Mouse (Mus musculus) megakaryocyte, adult 5-6 weeks (primary cell): Measurements from ENCODE around the gene Col16a1. TPM values are rescaled to one million over a fixed set of nuclear protein-coding genes. Genes with fewer than 3 reads are reported as not detected.

Source experiments
- ATAC-seq: 2 replicates; pipeline ENCODE4 v1.8.0; 2016; ENCODE audit warnings: mild to moderate bottlenecking, inconsistent platforms; ENCODE audit not compliant: poor library complexity, severe bottlenecking
- total RNA-seq, 2 experiments: library from RNA; stranded (forward) in 1 of 2; stranded (reverse) in 1 of 2; fragments of 153-499, 151-499 nt in 1 of 2; fragments of 221-1000, 200-1000 nt in 1 of 2; gene quantifications; 2 replicates each; pipeline versions ENCODE4 v1.2.3 to v1.2.4; 2015 to 2017

Gene Col16a1
- total RNA-seq, 2 experiments from 2014 or later, result not detected

DNA sequence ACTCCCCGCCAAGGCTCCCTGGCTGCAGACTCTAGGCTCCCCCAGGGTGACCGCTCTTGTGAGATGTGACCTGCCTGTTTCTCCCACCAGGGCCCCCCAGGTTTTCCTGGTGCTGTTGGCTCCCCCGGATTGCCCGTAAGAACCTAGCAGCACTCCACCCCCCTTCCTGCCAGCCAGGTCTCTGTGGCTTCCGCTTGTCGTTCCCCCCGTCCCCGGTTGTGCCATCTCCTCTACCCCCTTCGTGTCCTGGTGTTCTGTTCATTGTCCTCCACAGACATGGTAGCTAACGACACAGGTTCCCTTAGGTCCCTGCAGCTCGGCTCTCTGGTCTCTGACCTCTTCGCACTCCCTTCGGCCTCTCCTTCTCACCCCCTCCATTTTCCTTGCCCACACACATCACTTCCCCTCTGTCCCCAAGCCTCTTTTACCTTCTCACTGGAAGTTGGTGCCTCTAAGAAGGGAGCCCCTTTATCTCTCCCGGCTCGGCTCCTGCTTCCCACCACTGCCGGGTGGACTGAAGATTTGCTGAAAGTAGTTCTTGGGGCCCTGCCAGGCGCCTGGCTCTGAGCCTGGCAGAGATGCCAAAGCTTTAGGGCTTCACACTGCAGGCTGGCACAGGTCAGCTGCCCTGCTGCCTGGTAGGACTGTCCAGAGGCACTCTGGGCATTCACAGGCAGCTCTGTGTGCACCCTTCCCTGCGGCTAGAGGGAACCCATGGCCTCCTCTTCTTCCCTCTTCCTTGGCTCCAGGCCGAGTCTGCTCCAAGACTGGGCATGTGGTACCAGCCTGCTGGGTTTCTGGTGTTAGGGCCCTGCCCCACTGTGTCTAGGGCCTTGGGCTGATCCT, 33.9 kb downstream of the Col16a1 start:
- ATAC-seq, result peak; percentile 59; the same call in 1 of the 2 replicates

DNA sequence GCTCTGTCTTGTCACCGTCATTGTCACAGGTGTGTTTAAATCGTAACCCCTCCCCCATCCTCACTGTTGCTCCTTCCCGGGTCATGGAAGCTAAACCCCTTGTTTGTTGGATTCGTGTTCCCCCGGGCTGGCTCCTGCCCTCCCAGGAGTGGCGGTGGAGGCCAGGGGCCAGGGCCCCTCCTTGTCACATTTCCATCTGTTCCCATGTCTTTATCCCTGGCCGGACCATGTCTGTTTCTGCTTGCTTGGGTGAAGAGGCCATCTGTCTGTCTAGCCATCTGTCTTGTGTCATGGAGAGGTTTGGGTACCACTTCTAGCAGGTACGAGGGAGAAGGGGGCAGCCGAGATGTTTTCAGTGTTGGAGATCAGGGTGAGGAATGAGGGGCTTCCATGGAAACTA, 34.6 kb downstream of the Col16a1 start:
- ATAC-seq, result no peak

DNA sequence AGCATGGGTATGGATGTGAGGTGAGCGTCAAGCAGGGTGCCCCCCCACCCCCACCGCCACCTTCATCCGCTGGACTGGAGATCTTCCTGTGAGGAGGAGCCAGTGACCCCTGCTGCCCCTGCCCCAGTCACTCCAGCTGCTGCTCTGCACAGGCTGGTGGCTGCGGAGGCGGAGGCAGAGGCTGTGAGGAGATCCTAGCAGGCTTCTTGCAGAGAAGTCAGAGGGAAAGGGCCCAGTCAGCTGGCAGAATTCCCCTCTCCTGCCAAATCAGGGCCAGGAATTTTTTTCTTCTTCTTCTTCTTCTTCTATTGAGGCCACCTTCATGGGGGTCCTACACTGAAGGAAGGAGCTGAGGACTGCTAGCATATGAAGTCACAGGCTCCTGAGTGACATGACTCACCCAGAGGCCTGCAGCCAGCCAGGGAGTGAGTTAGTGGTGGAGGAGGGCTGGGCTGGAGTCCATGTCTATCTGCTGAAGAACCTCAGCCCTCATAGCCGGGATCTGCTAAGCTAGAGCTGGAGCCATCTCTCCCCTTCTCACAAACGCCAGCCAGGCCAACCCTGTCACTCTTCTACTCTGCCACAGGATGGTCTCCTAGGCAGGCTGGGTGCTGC, 36.8 kb downstream of the Col16a1 start:
- ATAC-seq, result no peak

DNA sequence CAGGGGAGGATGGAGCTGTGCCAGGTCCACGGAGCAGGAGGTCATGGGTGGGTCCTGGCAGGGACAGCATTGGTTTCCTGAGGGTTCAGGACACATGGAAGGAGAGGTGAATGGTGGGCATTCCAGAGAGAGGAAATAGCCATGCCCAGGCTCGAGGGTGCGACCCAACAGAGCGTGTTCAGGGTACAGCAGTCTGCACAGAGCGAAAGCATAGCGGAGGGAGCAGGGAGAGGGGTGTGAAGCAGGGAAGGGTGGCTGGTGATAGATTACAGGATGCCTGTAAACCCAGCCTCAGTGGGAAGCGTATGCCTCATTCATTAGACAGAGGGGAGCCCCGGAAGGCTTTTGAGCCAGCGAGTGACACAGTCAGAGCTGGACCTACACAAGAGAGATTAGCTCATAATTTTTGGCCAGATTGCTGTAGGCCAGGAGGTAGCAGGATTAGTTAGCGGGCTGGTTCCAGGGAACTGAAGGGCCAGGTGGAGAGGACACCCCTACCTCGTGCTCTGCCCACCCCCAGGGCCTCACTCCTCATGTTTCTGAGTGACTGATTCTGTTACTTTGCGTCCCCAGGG, 37.7 kb downstream of the Col16a1 start:
- ATAC-seq, result no peak

GRCm38 (mm10) chr4:130087293-130087692, 39.7 kb downstream of the Col16a1 start:
- ATAC-seq, result peak; percentile 91

DNA sequence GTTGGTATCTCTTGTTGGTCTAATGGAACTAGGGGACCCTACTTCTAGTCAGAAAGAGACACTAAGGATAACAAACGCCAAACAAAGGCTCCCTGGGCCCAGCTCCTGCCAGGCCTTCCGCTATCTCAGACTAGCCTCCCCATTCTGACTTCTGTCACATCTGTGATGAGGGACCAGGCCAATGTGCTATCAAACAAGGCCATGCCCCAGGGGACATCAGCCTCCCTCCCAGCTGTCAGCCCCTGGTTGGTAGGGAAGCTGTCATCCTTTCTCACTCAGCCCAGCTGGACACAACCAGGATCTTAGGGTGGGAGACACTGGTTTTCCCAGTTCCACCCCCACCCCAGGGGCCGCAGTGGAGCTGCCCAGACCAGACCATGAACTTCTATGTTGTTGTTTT, 47.5 kb downstream of the Col16a1 start:
- ATAC-seq, result no peak

DNA sequence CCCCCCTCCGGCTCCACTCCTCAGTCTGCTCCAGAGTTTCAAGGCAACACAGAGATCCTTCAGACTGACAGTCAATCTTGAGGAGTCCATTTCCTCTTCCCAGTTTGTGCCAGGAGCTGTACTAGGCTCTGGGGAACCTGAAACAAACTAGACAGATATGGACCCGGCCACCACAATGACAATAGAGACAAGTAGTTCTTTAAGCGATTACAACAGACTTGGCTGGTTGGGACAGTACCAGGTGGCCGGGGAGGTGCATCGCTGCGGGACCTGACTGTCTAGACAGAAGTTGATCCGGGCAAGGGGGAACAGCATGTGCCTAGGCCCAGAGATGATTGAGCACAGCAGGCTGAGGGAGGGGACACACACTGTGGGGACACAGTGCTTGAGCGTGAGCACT, 53.5 kb downstream of the Col16a1 start:
- no peak for ATAC-seq

- ATAC-seq, result peak; percentile 39
Measured at GRCm38 (mm10) chr4:130102111-130102651, 54.5 kb downstream of the Col16a1 start, which contains the start of gene Pef1. Pef1 (plus strand) TSS chr4:130102558.

GRCm38 (mm10) chr4:130103632-130104031, 56.0 kb downstream of the Col16a1 start:
- no peak for ATAC-seq

DNA sequence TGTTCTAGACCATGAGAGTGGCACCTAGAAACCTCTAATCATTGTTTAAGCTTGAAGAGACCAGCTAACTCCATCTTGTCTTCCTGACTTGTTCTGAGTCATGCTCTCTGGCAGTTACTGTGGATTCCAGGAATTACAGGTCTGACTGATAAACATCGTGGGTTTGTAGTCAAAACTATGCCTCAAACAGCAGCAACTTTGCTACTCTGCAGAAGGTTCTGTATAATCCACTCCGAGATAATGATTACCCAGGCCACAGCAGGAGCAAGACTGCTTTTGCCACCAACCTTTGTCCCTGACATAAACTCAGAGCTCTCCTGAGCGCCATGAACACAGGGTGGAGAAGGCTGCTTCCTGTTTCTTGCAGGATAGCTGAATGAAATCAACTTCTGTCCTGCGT, 56.9 kb downstream of the Col16a1 start:
- no peak for ATAC-seq

- ATAC-seq, result peak; percentile 72
Measured at GRCm38 (mm10) chr4:130107065-130107443, 59.4 kb downstream of the Col16a1 start.

DNA sequence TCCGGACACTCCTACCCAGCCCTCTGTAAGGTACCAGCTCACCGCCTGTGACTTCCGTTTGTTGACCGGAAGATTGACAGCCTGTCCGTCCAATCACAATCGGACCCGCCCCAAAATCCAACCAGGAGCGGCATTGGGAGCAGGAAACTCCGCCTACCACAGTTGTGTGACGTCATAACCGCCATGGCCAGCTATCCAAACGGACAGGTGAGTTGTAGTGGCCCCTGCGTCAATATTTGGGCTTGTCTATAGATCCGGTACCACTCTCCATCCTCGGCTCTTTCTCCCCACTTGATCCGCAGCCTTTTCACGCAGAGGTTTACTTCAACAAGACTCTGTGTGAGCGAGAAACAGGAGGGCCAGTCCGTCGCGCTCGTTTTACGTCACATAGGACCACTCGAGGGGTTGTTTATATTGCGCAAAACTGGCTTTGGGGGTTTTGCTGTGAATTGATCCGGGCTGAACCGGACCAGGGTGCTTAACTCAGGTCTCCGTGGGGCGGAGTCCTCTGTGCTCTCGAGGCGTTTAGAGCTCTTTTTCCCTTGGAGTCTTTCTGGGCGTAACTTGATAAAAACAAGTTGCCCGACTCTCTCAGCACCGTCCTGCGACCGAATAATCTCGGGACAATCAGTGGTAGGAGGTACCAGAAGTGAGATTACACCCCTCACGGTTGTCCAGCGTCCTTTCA, 59.9 kb downstream of the Col16a1 start:
- ATAC-seq, result peak; percentile 92

- ATAC-seq, result no peak
Measured at GRCm38 (mm10) chr4:130108929-130109328, 61.3 kb downstream of the Col16a1 start.

- no peak for ATAC-seq
Measured at GRCm38 (mm10) chr4:130109666-130110065, 62.0 kb downstream of the Col16a1 start.

DNA sequence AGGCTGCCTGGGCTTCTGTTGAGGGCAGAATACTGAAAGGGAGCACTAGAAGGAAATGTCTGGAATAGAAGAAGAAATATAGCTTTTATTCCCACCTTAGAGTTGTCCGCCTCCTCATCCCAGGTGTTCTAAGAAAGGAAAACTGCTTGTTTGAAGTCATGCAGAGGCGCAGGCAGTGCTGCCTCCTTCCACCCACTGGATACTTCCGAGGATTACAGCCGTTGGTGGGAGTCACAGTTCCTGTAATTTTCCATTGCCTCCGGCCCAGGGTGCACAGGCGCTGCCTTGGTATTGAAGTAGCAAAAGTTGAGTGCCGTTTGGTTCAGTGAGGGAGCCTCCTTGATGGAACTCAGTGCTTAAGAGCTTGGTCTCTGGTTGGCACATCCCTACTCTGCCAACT, 62.5 kb downstream of the Col16a1 start:
- ATAC-seq, result no peak

GRCm38 (mm10) chr4:130112299-130112698, 64.7 kb downstream of the Col16a1 start:
- ATAC-seq, result peak; percentile 73

GRCm38 (mm10) chr4:130112732-130113131, 65.1 kb downstream of the Col16a1 start:
- peak; percentile 68 for ATAC-seq

- ATAC-seq, result no peak
Measured at GRCm38 (mm10) chr4:130120752-130121151, 73.1 kb downstream of the Col16a1 start.

- no peak for ATAC-seq
Measured at GRCm38 (mm10) chr4:130121560-130121959, 73.9 kb downstream of the Col16a1 start.

DNA sequence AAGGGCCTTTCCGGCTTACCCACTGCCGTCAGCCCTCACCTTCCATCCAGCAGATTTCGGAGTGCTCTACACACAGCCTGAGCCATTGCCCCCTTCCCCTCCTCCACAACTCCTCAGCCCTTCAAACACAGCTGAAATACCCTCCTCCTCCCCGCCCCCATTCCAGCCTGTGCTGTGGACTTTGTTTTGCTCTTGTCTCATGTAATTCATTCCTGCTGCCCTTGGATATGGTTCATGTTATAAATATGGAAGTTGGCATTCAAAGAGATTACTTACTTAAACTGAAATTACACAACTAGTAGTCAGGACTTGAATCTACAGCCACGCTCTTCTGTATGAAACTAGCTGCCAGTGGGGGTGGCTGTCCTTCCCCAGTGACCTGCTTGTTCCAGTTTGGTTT, 75.4 kb downstream of the Col16a1 start:
- ATAC-seq, result no peak

DNA sequence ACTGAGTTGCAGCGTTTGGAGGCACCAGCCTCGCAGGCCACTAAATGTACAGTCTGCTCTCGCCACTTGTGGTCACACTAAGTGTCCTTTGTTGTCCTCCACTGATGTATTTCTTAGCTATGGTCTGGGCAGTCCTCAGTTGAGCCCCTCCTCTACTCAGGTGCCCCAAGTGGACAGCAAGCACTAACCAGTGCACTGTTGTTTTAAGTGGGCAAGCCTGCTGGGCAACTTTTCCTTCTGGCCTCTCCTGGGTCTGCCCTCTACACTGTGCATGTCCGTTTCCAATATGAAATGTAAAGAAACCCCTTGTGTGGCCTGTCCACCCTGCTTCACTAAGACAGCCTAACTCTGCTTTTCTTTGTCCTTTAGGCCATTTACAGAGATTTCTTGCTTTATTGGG, 76.5 kb downstream of the Col16a1 start:
- ATAC-seq, result no peak
